In genomic region chr5:91697075-91697474, GRCm38 (mm10) we compare ENCODE assay signal across 1 mouse cellular context.
TF ChIP-seq lines count a peak whose summit lies in the region.

No protein-coding gene starts in this region.

TF ChIP-seq in CH12.LX, 34 proteins besides CTCF, POLR2A, EP300 and RAD21 (continued from another document):
- TF ChIP-seq JUN (IDR thresholded peaks at IDR 0.05; ENCODE audit: insufficient read depth, low read depth, low read length) (peak; percentile 51), E2F4 (IDR thresholded peaks at IDR 0.05; ENCODE audit: insufficient replicate concordance, low read depth, low read length) (no peak), ETS1 (conservative IDR thresholded peaks at IDR 0.05; ENCODE audit: low read depth, low read length) (peak; percentile 81), ZNF384 (IDR thresholded peaks at IDR 0.05; ENCODE audit: low read depth, low read length) (no peak), TCF12 (IDR thresholded peaks at IDR 0.05; ENCODE audit: low read depth, low read length) (0 out of 2 replicates have a peak, but pooled peaks have one; percentile 65), PAX5 (IDR thresholded peaks at IDR 0.05; ENCODE audit: low read length) (no peak)
